Mouse (Mus musculus) heart, embryonic 10.5 days (tissue): ENCODE measurements around the gene H2afj. TPM values are rescaled to one million over a fixed set of nuclear protein-coding genes. Genes with fewer than 3 reads are reported as not detected.

Source experiments
- DNase-seq: peaks from one replicate; pipeline ENCODE4 v3.0.0-alpha.2; 2017; ENCODE audit warnings: low spot score
- H3K27ac ChIP-seq: fragments of 300-500 bp; sonication (generic); 2 replicates; pipeline ENCODE4 v1.5.1; 2016; ENCODE audit warnings: mild to moderate bottlenecking
- H3K27me3 ChIP-seq: fragments of 300-500 bp; sonication (generic); 2 replicates; pipeline ENCODE4 v1.6.1; 2016; ENCODE audit warnings: mild to moderate bottlenecking; ENCODE audit not compliant: poor library complexity, insufficient read depth, severe bottlenecking
- H3K36me3 ChIP-seq: fragments of 300-500 bp; sonication (generic); 2 replicates; pipeline ENCODE4 v1.6.1; 2016; ENCODE audit warnings: mild to moderate bottlenecking, moderate library complexity
- H3K4me1 ChIP-seq: fragments of 300-500 bp; sonication (generic); 2 replicates; pipeline ENCODE4 v1.6.1; 2016; ENCODE audit warnings: mild to moderate bottlenecking
- H3K4me3 ChIP-seq: fragments of 300-500 bp; sonication (generic); 2 replicates; pipeline ENCODE4 v1.5.1; 2016; ENCODE audit warnings: mild to moderate bottlenecking, moderate library complexity
- H3K9me3 ChIP-seq: fragments of 300-500 bp; sonication (generic); 2 replicates; pipeline ENCODE4 v1.6.1; 2016; ENCODE audit warnings: mild to moderate bottlenecking, moderate library complexity
- WGBS: fragments of 180-500 bp; shearing (Covaris S2); methylation state at CpG from one replicate; pipeline ENCODE4 v1.1.7; 2016; 5-methylcytosine and 5-hydroxymethylcytosine counted together
- polyA plus RNA-seq: library from polyadenylated mRNA; unstranded; fragments of >200 nt; fragmentation: Nextera tagmentation; extraction: Ambion mirVana; gene quantifications from 2 replicates; pipeline ENCODE4 v1.2.1, GENCODE M21; 2016

Gene H2afj
- polyA plus RNA-seq, 1 experiment from 2014 or later = 88.2 TPM

DNA sequence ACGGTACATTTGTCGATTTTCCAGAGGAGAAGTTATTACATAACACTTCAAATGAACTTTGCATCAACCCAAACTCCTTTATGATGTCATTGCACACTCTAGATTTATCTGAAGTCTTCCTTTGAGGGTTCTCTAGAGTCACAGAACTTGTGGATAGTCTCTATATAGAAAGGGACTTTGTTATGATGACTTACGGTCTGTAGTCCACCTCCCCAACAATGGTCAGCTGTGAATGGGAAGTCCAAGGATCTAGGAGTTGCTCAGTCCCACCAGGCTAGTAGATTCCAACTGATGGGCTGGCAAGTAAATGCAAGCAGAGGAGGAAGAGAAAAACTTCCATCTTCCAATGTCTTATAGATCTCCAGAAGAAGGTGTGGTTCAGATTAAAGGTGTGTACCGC is 20.6 kb downstream of the H2afj start:
- 38% methylated on average over 4 of the region's 4 CpGs for WGBS
- peaks cover 20% of the 10 kb centered on the region for H3K36me3 ChIP-seq
- peaks cover 7% of the 10 kb centered on the region; the same call in 1 of the 2 replicates for H3K4me1 ChIP-seq
- peak overlapping the region; percentile 100 for H3K4me3 ChIP-seq
- no peak for DNase-seq
- peak overlapping the region; percentile 89 for H3K27ac ChIP-seq
- no peaks in the 10 kb centered on the region for H3K9me3 ChIP-seq
- H3K27me3 ChIP-seq = no peaks in the 10 kb centered on the region; the same call in 1 of the 2 replicates

DNA sequence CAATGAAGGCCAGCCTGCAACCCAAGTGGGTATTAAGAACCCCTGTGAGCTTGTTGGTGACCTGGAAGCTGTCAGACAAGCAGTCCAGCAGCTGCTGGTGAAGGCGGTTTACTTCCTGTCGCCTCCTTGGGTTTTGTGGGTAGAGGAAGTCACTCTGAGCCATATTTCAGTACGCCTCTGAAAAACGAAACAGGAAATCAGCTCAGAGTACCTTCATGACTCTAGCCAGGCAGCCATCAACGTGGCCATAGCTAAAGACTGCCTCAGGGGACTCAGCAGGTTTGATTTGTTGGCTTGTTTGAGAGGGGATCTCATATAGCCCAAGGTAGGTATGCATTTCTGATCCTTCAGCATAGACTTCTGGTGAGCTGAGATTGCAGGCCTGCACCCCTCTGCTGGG is 23.7 kb downstream of the H2afj start:
- DNase-seq = no peak
- Histone ChIP-seq H3K36me3 (no peaks in the 10 kb centered on the region), H3K27me3 (peaks cover 3% of the 10 kb centered on the region), H3K9me3 (no peaks in the 10 kb centered on the region), H3K4me1 (peaks cover 7% of the 10 kb centered on the region; the same call in 1 of the 2 replicates), H3K27ac (no peak overlapping the region), H3K4me3 (no peak overlapping the region)
- 61% methylated on average over 5 of the region's 5 CpGs for WGBS

DNA sequence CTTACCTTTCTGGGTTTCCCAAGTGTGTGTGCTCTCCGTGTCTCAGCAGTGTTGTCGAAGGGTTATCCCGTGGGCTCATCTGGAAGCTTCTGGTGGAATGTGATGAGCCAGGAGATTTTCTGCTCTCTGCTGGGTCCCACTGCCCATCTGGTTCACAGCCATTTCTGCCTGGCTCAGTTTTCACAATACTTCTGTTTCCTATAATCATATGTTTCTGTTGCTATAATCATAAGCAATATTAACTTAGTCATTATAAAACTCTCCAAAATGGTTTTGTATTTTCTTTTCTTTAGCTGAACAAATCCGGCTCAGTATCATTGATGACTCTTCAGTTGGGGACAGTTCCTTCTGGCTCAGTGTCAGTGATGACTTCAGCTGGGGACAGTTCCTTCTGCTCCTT is 27.3 kb downstream of the H2afj start, which contains the start of gene Smco3:
Smco3 (minus strand) TSS at position 101 of the 400 bp plus-strand sequence.
- H3K36me3 ChIP-seq = no peaks in the 10 kb centered on the region
- no peaks in the 10 kb centered on the region for H3K4me1 ChIP-seq
- no peak for DNase-seq
- no peak within 1 kb of the TSS for H3K27ac ChIP-seq
- H3K27me3 ChIP-seq = peaks cover 3% of the 10 kb centered on the region
- WGBS = 44% methylated on average over 4 of the region's 4 CpGs
- no peaks in the 10 kb centered on the region for H3K9me3 ChIP-seq
- H3K4me3 ChIP-seq = no peak within 1 kb of the TSS

GRCm38 (mm10) chr6:136837323-136837722 is 29.3 kb downstream of the H2afj start:
- Histone ChIP-seq H3K4me1 (no peaks in the 10 kb centered on the region), H3K9me3 (no peaks in the 10 kb centered on the region), H3K27ac (no peak overlapping the region), H3K36me3 (no peaks in the 10 kb centered on the region), H3K4me3 (no peak overlapping the region), H3K27me3 (peaks cover 3% of the 10 kb centered on the region; the same call in 1 of the 2 replicates)
- DNase-seq = no peak
- 68% methylated on average over 3 of the region's 3 CpGs for WGBS

GRCm38 (mm10) chr6:136844903-136845302 is 36.9 kb downstream of the H2afj start:
- 65% methylated on average over 2 of the region's 2 CpGs for WGBS
- no peaks in the 10 kb centered on the region for H3K27me3 ChIP-seq
- DNase-seq = no peak

GRCm38 (mm10) chr6:136845706-136846480 is 37.8 kb downstream of the H2afj start:
- WGBS = 73% methylated on average over 5 of the region's 5 CpGs
- Histone ChIP-seq H3K9me3 (no peaks in the 10 kb centered on the region), H3K4me1 (no peaks in the 10 kb centered on the region)

More at GRCm38 (mm10) chr6:136844903-136845302, 36.9 kb downstream of the H2afj start:
- H3K9me3 ChIP-seq = no peaks in the 10 kb centered on the region
- no peak overlapping the region for H3K4me3 ChIP-seq
- H3K36me3 ChIP-seq = peaks cover 6% of the 10 kb centered on the region; the same call in 1 of the 2 replicates
- no peaks in the 10 kb centered on the region for H3K4me1 ChIP-seq
- H3K27ac ChIP-seq = no peak overlapping the region

DNA sequence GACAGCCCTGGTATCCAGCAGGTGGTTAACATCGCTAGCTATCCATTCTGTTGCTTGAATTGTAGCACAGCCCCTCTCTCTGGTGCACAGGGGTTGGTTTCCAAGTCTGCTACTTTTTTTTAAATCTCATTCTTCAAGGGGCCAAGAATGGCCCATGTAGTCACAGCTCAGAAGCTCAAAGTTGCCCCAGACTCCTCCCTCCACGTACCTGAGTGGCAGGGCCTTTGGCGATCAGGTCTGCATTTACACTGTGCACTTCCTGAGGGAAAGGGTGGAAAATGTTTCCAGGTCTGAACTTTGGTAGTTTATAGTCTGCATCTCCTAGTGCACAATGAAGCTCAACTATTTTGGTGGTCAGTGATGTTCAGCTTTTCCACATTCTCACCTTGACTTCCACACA is 39.2 kb downstream of the H2afj start:
- no peaks in the 10 kb centered on the region for H3K27me3 ChIP-seq
- no peaks in the 10 kb centered on the region for H3K9me3 ChIP-seq
- H3K27ac ChIP-seq = no peak overlapping the region
- peaks cover 12% of the 10 kb centered on the region for H3K36me3 ChIP-seq
- H3K4me3 ChIP-seq = no peak overlapping the region
- DNase-seq = no peak
- peaks cover 3% of the 10 kb centered on the region; the same call in 1 of the 2 replicates for H3K4me1 ChIP-seq
- WGBS = 90% methylated on average over 3 of the region's 3 CpGs

More at GRCm38 (mm10) chr6:136845706-136846480, 37.8 kb downstream of the H2afj start:
- Histone ChIP-seq H3K4me3 (no peak overlapping the region), H3K27me3 (no peaks in the 10 kb centered on the region), H3K36me3 (peaks cover 6% of the 10 kb centered on the region; the same call in 1 of the 2 replicates), H3K27ac (no peak overlapping the region)
- no peak for DNase-seq

GRCm38 (mm10) chr6:136847790-136848189 is 39.7 kb downstream of the H2afj start:
- Histone ChIP-seq H3K27ac (no peak overlapping the region), H3K36me3 (peaks cover 12% of the 10 kb centered on the region), H3K4me1 (peaks cover 6% of the 10 kb centered on the region), H3K27me3 (no peaks in the 10 kb centered on the region), H3K9me3 (no peaks in the 10 kb centered on the region), H3K4me3 (no peak overlapping the region)
- WGBS = 31% methylated on average over 2 of the region's 2 CpGs
- peak; percentile 87 for DNase-seq

DNA sequence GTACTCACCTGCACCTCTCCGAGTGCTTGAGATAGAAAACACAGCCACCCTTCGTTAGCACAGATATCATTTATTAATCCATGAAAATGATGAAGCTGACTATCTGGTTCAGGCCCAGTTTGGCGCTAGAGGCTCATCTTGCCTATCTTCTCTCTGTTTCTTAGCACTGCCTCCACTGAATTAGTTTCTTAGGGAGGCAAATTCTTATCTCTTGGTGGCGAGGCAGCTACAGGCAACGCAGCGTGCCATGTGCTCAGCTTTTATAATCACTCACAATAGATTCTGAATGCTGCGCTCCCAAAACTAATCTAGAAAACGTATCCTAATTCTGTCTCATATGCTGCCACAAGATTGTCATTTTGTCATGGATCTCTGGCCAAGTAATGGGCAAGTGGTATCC is 40.4 kb downstream of the H2afj start:
- DNase-seq = peak; percentile 38
- Histone ChIP-seq H3K36me3 (peaks cover 12% of the 10 kb centered on the region), H3K4me3 (no peak overlapping the region), H3K27ac (no peak overlapping the region), H3K9me3 (no peaks in the 10 kb centered on the region), H3K4me1 (peaks cover 7% of the 10 kb centered on the region), H3K27me3 (no peaks in the 10 kb centered on the region)
- 83% methylated on average over 8 of the region's 8 CpGs for WGBS

GRCm38 (mm10) chr6:136848971-136849370 is 40.9 kb downstream of the H2afj start:
- Histone ChIP-seq H3K4me3 (no peak overlapping the region), H3K27me3 (no peaks in the 10 kb centered on the region), H3K9me3 (no peaks in the 10 kb centered on the region), H3K36me3 (peaks cover 12% of the 10 kb centered on the region), H3K27ac (no peak overlapping the region), H3K4me1 (peaks cover 7% of the 10 kb centered on the region)
- DNase-seq = no peak
- 83% methylated on average over 5 of the region's 5 CpGs for whole genome bisulfite sequencing

GRCm38 (mm10) chr6:136850267-136850666 is 42.2 kb downstream of the H2afj start:
- WGBS = 54% methylated on average over 6 of the region's 6 CpGs
- Histone ChIP-seq H3K27me3 (no peaks in the 10 kb centered on the region), H3K27ac (no peak overlapping the region), H3K9me3 (no peaks in the 10 kb centered on the region), H3K36me3 (peaks cover 12% of the 10 kb centered on the region), H3K4me1 (peaks cover 15% of the 10 kb centered on the region), H3K4me3 (no peak overlapping the region)
- peak; percentile 64 for DNase-seq

DNA sequence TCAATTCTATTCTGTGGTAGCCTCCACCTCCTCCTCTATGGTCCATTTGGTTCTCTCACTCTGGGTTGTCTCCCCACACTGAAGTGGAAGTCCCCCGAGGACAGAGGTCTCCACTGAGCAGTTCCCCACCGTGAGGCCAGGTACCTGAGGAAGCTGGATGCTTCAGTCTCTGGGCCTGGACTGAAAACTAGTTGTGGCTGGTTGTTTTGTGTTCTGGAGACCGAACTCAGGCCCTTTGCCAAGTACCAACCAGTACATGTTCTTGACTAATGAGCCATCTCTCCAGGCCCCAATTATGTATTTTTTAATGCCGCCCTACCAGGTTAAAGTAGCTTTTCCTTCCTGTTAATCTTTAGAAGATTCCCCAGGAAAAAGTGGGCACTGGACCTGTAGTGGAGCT is 44.3 kb downstream of the H2afj start:
- Histone ChIP-seq H3K27me3 (no peaks in the 10 kb centered on the region), H3K36me3 (peaks cover 12% of the 10 kb centered on the region), H3K27ac (peak overlapping the region; percentile 60), H3K4me1 (peaks cover 34% of the 10 kb centered on the region), H3K4me3 (no peak overlapping the region), H3K9me3 (no peaks in the 10 kb centered on the region)
- WGBS = 81% methylated on average over 4 of the region's 4 CpGs
- no peak for DNase-seq

- peaks cover 39% of the 10 kb centered on the region for H3K4me1 ChIP-seq
- WGBS = 45% methylated on average over 3 of the region's 3 CpGs
- no peak for DNase-seq
- H3K9me3 ChIP-seq = no peaks in the 10 kb centered on the region
- peaks cover 12% of the 10 kb centered on the region for H3K36me3 ChIP-seq
- H3K4me3 ChIP-seq = no peak overlapping the region
- peak overlapping the region; percentile 60 for H3K27ac ChIP-seq
- no peaks in the 10 kb centered on the region for H3K27me3 ChIP-seq
Observed at GRCm38 (mm10) chr6:136852762-136853161, 44.7 kb downstream of the H2afj start.
